Mouse (Mus musculus) MN1 (cell line): ENCODE results near the gene Srebf2.
A peak's percentile ranks its signal among the peaks of the same experiment; 100 is the strongest.
"Not testable (repeated sequence)": the region's sequence is repeated elsewhere in the genome, so short reads cannot be mapped to it uniquely, and the experiment has no call there.

Source experiments
- DNase-seq: peaks from one replicate; pipeline ENCODE4 v3.0.0-alpha.2; 2016; ENCODE audit warnings: low spot score

Gene Srebf2

DNA sequence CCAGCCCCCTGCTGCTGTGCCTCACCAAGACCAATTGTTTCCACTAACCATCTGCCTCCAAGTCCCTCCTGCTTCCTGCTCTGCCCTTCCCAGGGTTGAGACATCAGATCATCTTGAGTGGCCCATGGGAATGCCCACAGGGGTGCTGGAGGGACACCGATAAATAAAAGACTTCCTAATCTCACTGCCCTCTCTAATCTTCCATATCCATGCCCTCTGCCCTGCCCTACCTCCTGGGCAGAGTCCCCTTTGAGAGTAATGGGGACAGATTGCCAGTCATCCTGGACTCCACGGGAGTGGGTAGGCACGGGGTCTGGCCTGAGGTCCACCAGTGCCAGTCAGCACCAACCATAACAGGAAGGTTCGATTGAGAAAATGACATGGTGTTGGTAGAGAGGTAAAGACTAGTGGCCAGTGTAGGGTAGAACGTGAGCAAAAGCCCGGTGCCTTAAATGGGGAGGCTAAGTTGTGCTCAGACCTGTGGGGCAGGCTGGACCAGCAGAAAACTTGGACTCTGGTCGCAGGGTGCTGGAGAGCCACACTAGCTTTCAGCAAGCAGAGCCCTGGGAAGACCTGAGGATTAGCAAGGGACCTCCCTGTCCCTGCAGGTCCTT lies 77.7 kb downstream of the Srebf2 start:
- no peak for DNase-seq

GRCm38 (mm10) chr15:82225769-82226168 lies 78.8 kb downstream of the Srebf2 start:
- DNase-seq: no peak

GRCm38 (mm10) chr15:82229542-82230045 lies 82.6 kb downstream of the Srebf2 start:
- no peak for DNase-seq

GRCm38 (mm10) chr15:82230098-82230611 lies 83.2 kb downstream of the Srebf2 start:
- DNase-seq: no peak

DNA sequence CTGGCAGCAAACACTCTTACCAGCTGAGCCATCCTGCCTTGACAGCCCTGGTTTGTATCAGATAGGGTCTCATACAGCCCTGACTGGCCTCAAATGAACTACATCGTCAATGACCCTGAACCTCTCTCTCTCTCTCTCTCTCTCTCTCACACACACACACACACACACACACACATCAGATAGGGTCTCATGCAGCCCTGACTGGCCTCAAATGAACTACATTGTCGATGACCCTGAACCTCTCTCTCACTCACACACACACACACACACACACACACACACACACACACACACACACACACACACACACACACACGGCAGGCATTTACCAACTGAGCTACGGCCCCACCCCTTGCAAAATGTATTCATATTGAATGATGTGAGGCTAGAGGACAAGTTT lies 84.1 kb downstream of the Srebf2 start:
- no peak for DNase-seq

- DNase-seq: peak; percentile 66
Measured at GRCm38 (mm10) chr15:82231591-82232378, 84.8 kb downstream of the Srebf2 start.

- no peak for DNase-seq
Measured at GRCm38 (mm10) chr15:82232651-82233050, 85.7 kb downstream of the Srebf2 start.

GRCm38 (mm10) chr15:82235661-82236060 lies 88.7 kb downstream of the Srebf2 start:
- DNase-seq: no peak

GRCm38 (mm10) chr15:82236565-82236964 lies 89.6 kb downstream of the Srebf2 start:
- DNase-seq: peak; percentile 86

- DNase-seq: no peak
Measured at GRCm38 (mm10) chr15:82243311-82243710, 96.3 kb downstream of the Srebf2 start.

DNA sequence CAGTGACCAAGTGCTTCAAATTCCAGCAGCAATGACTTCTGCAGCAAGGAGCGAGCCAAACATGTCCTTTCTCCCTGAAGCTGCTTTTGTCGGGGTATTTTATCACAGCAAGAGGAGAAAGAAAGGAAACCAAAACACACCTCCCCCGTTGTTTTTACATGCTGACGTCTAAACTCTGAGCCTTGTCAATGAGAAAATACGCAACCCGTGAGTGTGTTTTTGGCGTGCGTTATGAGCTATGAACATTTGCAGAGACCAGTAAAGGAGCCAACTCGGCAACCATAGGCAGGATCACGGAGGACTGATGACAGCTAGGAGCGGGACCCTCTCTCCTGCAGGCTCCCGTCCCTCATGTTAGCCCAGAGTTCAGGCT lies 96.7 kb downstream of the Srebf2 start:
- peak; percentile 33 for DNase-seq

- DNase-seq: peak; percentile 95
Measured at GRCm38 (mm10) chr15:82244115-82244804, 97.3 kb downstream of the Srebf2 start, which contains the start of gene Cenpm. Cenpm (minus strand) TSS chr15:82244748.

DNA sequence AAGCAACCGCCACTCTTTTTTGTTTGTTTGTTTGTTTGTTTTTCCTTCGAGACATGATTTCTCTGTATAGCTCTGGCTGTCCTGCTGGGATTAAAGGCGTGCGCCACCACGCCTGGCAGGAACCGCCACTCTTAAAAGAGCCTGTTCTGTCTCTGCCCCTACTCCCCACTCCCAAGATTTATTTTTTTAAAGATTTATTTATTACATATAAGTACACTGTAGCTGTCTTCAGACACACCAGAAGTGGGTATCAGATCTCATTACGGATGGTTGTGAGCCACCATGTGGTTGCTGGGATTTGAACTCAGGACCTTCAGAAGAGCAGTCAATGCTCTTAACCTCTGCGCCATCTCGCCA lies 97.8 kb downstream of the Srebf2 start:
- DNase-seq: not testable (repeated sequence)

DNA sequence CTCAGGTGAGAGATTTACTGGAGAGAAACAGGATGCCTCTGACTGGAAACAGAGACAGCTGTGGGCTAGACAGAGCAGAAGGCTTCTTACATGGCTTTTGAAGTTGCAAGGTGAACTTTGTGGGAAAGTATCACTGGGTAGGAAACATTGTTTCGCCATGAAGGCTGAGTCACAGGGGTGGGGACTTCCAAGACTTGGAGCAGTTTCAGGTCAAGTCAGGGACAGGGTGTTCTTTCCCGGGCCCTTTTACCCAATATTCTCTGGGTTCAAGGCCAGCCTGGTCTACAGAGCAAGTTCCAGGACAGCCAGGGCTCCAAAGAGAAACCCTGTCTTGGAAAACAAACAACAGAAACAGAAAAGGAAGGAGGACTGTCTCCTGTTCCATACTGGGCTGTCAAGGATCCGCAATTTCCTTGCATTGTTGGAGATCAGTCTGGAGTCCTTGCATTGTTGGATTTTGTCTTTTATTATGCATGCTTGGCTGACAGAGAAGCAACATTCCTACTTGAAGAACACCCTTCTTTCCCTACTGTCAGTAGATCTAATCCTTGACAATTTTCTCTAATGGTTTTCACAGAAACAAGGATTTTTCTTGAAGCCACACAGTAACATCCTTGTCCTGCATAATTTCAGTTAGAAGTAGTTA lies 100.3 kb downstream of the Srebf2 start:
- no peak for DNase-seq

- no peak for DNase-seq
Measured at GRCm38 (mm10) chr15:82251579-82251978, 104.6 kb downstream of the Srebf2 start.

DNA sequence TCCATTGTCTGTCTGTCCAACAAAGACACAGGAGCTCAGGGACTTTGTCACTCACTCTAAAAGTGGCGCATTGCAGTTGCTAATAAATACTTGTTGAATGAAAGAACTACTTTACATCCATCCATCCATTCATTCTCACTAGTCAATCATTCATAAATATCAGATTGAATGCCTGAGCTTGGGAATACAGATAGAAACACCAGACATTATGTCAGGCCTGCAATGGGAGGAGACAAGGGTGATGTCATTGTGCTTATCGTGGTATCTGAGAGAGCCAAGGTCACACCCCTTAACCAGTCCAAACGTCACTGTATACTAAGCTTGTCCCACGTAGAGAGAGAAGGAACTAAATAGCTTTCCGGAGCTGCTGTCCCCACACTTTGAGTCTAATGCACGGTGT lies 105.1 kb downstream of the Srebf2 start, which contains the start of gene 1500009C09Rik:
Gene 1500009C09Rik (plus strand): TSS at position 301 of the 400 bp plus-strand sequence.
- DNase-seq: no peak
